ENCODE assay signal across 14 mouse cellular contexts in the genomic region with DNA sequence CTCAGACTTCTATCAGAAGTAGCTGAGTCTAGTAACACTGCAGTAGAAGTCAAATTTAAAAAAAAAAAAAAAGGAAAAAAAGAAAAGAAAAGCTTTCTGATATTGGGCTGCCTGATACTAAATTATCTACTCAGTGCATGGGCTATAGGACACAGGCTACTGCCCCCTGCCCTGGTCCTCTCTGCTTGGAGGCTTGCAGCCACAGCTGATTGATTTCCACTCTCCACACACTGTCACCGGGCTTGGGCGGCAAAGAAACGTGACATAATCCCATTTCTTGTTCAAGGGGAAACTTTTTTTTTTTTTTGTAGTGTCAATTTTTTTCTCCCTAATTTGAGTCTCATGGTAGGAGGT.
A peak's percentile ranks its signal among the peaks of the same experiment; 100 is the strongest.
DNase-seq lines count a peak whose midpoint lies in the region; ATAC-seq and TF ChIP-seq lines count a peak whose summit lies in the region.
"Had no signal": no experiment of that assay in that cellular context is flagged by ENCODE, and none has a peak within 500 bp of the region (broad histone marks: within the 10 kb centered on the region; RNA-seq: fewer than 3 reads in every experiment).

No protein-coding gene starts in this region.

- no peaks in the 10 kb centered on the region for H3K9me3 ChIP-seq in hindbrain, embryonic 10.5 days
- H3K9me3 ChIP-seq in hindbrain, postnatal 0 days (ENCODE audit: low read length), result no peaks in the 10 kb centered on the region
- H3K9me3 ChIP-seq in liver, postnatal 0 days (ENCODE audit: low read length), result no peaks in the 10 kb centered on the region

- no peak for ATAC-seq in hindbrain, postnatal 0 days
- peak; percentile 10; the same call in 1 of the 2 replicates for ATAC-seq in liver, postnatal 0 days

- no peak overlapping the region for H3K4me2 ChIP-seq in hindbrain, postnatal 0 days (ENCODE audit: low read depth, low read length)
- no peak overlapping the region for H3K4me2 ChIP-seq in liver, postnatal 0 days (ENCODE audit: low read depth, low read length)

- TF ChIP-seq CTCF in hindbrain, postnatal 0 days (IDR thresholded peaks at IDR 0.05; ENCODE audit: low read depth), result no peak
- no peak for TF ChIP-seq CTCF in liver, postnatal 0 days (IDR thresholded peaks at IDR 0.05; ENCODE audit: low read depth)

- H3K36me3 ChIP-seq in hindbrain, embryonic 10.5 days, result peaks cover 67% of the 10 kb centered on the region
- H3K36me3 ChIP-seq in hindbrain, postnatal 0 days (ENCODE audit: insufficient read depth, low read length), result no peaks in the 10 kb centered on the region
- no peaks in the 10 kb centered on the region for H3K36me3 ChIP-seq in liver, postnatal 0 days (replicated peaks; ENCODE audit: insufficient read depth, low read length)

- peaks cover 82% of the 10 kb centered on the region for H3K4me1 ChIP-seq in hindbrain, embryonic 10.5 days (replicated peaks)
- peaks cover 5% of the 10 kb centered on the region for H3K4me1 ChIP-seq in hindbrain, postnatal 0 days (ENCODE audit: insufficient read depth, low read length)
- no peaks in the 10 kb centered on the region for H3K4me1 ChIP-seq in liver, postnatal 0 days (ENCODE audit: insufficient read depth)

- 20% methylated on average over 3 of the region's 3 CpGs for WGBS in hindbrain, embryonic 10.5 days
- WGBS in hindbrain, postnatal 0 days, result 13% methylated on average over 3 of the region's 3 CpGs
- 22% methylated on average over 3 of the region's 3 CpGs for WGBS in liver, postnatal 0 days (ENCODE audit: insufficient replicate concordance)

- no peaks in the 10 kb centered on the region for H3K27me3 ChIP-seq in hindbrain, embryonic 10.5 days (ENCODE audit: insufficient read depth, poor library complexity, severe bottlenecking)
- H3K27me3 ChIP-seq in hindbrain, postnatal 0 days (ENCODE audit: insufficient read depth, low read length), result no peaks in the 10 kb centered on the region
- no peaks in the 10 kb centered on the region for H3K27me3 ChIP-seq in liver, postnatal 0 days (ENCODE audit: insufficient read depth, low read length)

- no peak for DNase-seq in hindbrain, embryonic 10.5 days (ENCODE audit: low spot score)
- DNase-seq in hindbrain, postnatal 0 days (ENCODE audit: low spot score), result no peak
- DNase-seq in retina, embryonic 14.5 days (ENCODE audit: low spot score), result peak; percentile 23
- no peak for DNase-seq in retina, postnatal 1 day
- no peak for DNase-seq in liver, postnatal 0 days
- DNase-seq in spleen, postnatal 10 days (ENCODE audit: low spot score in 2 of 2), result no peak
- DNase-seq in neural tube, embryonic 10.5 days (ENCODE audit: extremely low spot score, low spot score), result no peak
- DNase-seq: adrenal gland, postnatal 36 days; cerebellum, adult 8-10 months; heart, adult 11 months; heart, postnatal 4 days; kidney, adult 18-20 months; thymus, adult 18-20 months had no signal

- no peak for TF ChIP-seq EP300 in liver, postnatal 0 days (IDR thresholded peaks at IDR 0.05; ENCODE audit: low read depth)

- H3K4me3 ChIP-seq in hindbrain, embryonic 10.5 days, result no peak overlapping the region
- H3K4me3 ChIP-seq in hindbrain, postnatal 0 days (ENCODE audit: low read length), result no peak overlapping the region
- no peak overlapping the region for H3K4me3 ChIP-seq in liver, postnatal 0 days (ENCODE audit: low read depth, low read length)
- H3K4me3 ChIP-seq: myocyte had no signal

- peak overlapping the region; percentile 83; the same call in 1 of the 2 replicates for H3K27ac ChIP-seq in hindbrain, embryonic 10.5 days
- H3K27ac ChIP-seq in hindbrain, postnatal 0 days, result no peak overlapping the region
- H3K27ac ChIP-seq in liver, postnatal 0 days (ENCODE audit: low read depth), result no peak overlapping the region

- H3K9ac ChIP-seq in hindbrain, postnatal 0 days (replicated peaks; ENCODE audit: low read length), result no peak overlapping the region
- no peak overlapping the region for H3K9ac ChIP-seq in liver, postnatal 0 days (replicated peaks)
